Mouse (Mus musculus) C2C12 (cell line): ENCODE data around the gene Hivep1. TPM values are rescaled to one million over a fixed set of nuclear protein-coding genes. Genes with fewer than 3 reads are reported as not detected.

Source experiments
- H3K27me3 ChIP-seq: one replicate; pipeline ENCODE4 v1.6.1; 2011; ENCODE audit not compliant: control insufficient read depth, insufficient read depth, insufficient read length
- H3K36me3 ChIP-seq: one replicate; pipeline ENCODE4 v1.6.1; 2011; ENCODE audit not compliant: control insufficient read depth, insufficient read depth
- H3K4me3 ChIP-seq: one replicate; pipeline ENCODE4 v1.5.1; 2011; ENCODE audit warnings: mild to moderate bottlenecking, control low read depth; ENCODE audit not compliant: poor library complexity, insufficient read depth, severe bottlenecking
- H3K79me2 ChIP-seq: one replicate; pipeline ENCODE4 v1.6.1; 2011; ENCODE audit not compliant: control insufficient read depth, insufficient read depth
- H3K79me3 ChIP-seq: one replicate; pipeline ENCODE4 v1.6.1; 2011; ENCODE audit warnings: low read depth, control low read depth
- H3ac ChIP-seq: one replicate; pipeline ENCODE3; 2011; ENCODE audit warnings: low read depth; ENCODE audit not compliant: control insufficient read depth, insufficient read length
- CEBPB ChIP-seq: IDR thresholded peaks from one replicate; pipeline ENCODE4 v1.6.1; 2011; ENCODE audit warnings: low read depth, mild to moderate bottlenecking, control low read depth, moderate library complexity
- CTCF ChIP-seq: IDR thresholded peaks from one replicate; pipeline ENCODE4 v1.5.1; 2011; ENCODE audit not compliant: control insufficient read depth, insufficient read depth, insufficient read length
- FOSL1 ChIP-seq: IDR thresholded peaks from one replicate; pipeline ENCODE4 v1.8.0; 2011; ENCODE audit warnings: mild to moderate bottlenecking, low read length; ENCODE audit not compliant: poor library complexity, insufficient read depth, severe bottlenecking
- MAX ChIP-seq: IDR thresholded peaks from one replicate; pipeline ENCODE4 v1.6.1; 2011; ENCODE audit warnings: mild to moderate bottlenecking, control low read depth
- MYOD1 ChIP-seq: IDR thresholded peaks from one replicate; pipeline ENCODE4 v1.6.1; 2011; ENCODE audit warnings: low read depth; ENCODE audit not compliant: control insufficient read depth, insufficient read length
- MYOG ChIP-seq: IDR thresholded peaks from one replicate; pipeline ENCODE4 v1.6.1; 2011; ENCODE audit not compliant: control insufficient read depth, insufficient read length; ENCODE audit errors: extremely low read depth
- USF1 ChIP-seq: IDR thresholded peaks from one replicate; pipeline ENCODE4 v1.6.1; 2011; ENCODE audit warnings: low read depth, mild to moderate bottlenecking, control low read depth, moderate library complexity
- polyA plus RNA-seq: library from polyadenylated mRNA; unstranded; fragments of >200 nt; fragmentation: generic; extraction: Trizol; gene quantifications from one replicate; pipeline ENCODE4 v1.2.1, GENCODE M21; 2012; ENCODE audit warnings: missing spikeins

The Hivep1 gene
- polyA plus RNA-seq, 1 experiment, result 2.2 TPM

GRCm38 (mm10) chr13:42159416-42160185, 107.8 kb downstream of the Hivep1 start:
- H3K27me3 ChIP-seq, result no peaks in the 10 kb centered on the region
- H3K4me3 ChIP-seq, result no peak overlapping the region
- H3ac ChIP-seq, result no peak overlapping the region
- no peaks in the 10 kb centered on the region for H3K79me2 ChIP-seq
- no peaks in the 10 kb centered on the region for H3K79me3 ChIP-seq
- H3K36me3 ChIP-seq, result peaks cover 6% of the 10 kb centered on the region
- TF ChIP-seq FOSL1 (no peak), MYOG (no peak), MYOD1 (no peak), CEBPB (no peak), MAX (no peak), CTCF (no peak), USF1 (no peak)

DNA sequence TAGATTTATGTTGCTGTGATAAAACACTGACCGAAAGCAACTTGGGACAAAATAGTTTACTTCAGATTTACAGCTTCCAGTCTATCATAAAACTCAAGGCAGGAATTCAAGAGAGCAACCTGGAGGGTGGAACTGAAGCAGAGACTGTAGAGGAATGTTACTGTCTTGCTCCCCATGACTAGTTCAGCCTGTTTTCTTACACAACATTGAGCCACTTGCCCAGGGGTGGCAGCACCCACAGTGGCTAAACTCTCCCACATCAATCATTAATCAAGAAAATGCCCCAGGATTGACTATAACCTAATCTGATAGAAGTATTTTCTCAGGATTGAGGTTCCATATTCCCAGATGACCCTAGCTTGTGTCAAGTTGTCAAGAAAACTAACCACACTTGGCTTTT, 119.0 kb downstream of the Hivep1 start:
- H3K4me3 ChIP-seq, result no peak overlapping the region
- no peaks in the 10 kb centered on the region for H3K36me3 ChIP-seq
- no peaks in the 10 kb centered on the region for H3K27me3 ChIP-seq
- TF ChIP-seq FOSL1 (no peak), MYOG (no peak), USF1 (no peak), CTCF (no peak), MYOD1 (no peak), CEBPB (no peak), MAX (no peak)
- no peaks in the 10 kb centered on the region for H3K79me3 ChIP-seq
- no peak overlapping the region for H3ac ChIP-seq
- H3K79me2 ChIP-seq, result no peaks in the 10 kb centered on the region

GRCm38 (mm10) chr13:42174827-42175420, 123.1 kb downstream of the Hivep1 start:
- Histone ChIP-seq H3K4me3 (no peak overlapping the region), H3K36me3 (no peaks in the 10 kb centered on the region), H3ac (no peak overlapping the region), H3K79me3 (no peaks in the 10 kb centered on the region), H3K79me2 (no peaks in the 10 kb centered on the region), H3K27me3 (no peaks in the 10 kb centered on the region)
- TF ChIP-seq FOSL1, result no peak
- peak; percentile 50 for TF ChIP-seq CTCF
- no peak for TF ChIP-seq CEBPB
- TF ChIP-seq MAX, result no peak
- no peak for TF ChIP-seq USF1

DNA sequence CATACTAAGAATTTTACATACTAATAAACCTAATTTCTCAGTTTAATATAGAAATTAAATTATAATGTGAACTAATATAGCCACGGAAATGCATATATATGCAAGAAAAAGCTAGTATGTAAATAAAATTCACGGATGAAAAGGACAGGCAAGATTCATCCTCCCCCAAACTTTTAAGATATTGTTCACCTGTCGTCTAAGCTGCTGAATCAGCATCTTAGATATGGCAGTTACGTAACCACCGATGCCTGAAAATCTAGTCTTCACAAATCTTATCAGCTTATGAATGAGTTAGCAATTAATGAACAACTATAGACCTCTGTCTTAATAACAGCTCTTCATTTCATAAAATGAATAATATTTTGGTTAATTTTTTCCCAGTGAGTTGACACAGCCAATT, 130.8 kb downstream of the Hivep1 start:
- no peaks in the 10 kb centered on the region for H3K36me3 ChIP-seq
- H3K27me3 ChIP-seq, result no peaks in the 10 kb centered on the region
- no peaks in the 10 kb centered on the region for H3K79me2 ChIP-seq
- H3K4me3 ChIP-seq, result no peak overlapping the region
- no peaks in the 10 kb centered on the region for H3K79me3 ChIP-seq
- no peak overlapping the region for H3ac ChIP-seq
- no peak for TF ChIP-seq MYOG
- no peak for TF ChIP-seq CEBPB
- no peak for TF ChIP-seq MYOD1
- TF ChIP-seq FOSL1, result no peak
- TF ChIP-seq USF1, result no peak
- TF ChIP-seq CTCF, result no peak
- no peak for TF ChIP-seq MAX

DNA sequence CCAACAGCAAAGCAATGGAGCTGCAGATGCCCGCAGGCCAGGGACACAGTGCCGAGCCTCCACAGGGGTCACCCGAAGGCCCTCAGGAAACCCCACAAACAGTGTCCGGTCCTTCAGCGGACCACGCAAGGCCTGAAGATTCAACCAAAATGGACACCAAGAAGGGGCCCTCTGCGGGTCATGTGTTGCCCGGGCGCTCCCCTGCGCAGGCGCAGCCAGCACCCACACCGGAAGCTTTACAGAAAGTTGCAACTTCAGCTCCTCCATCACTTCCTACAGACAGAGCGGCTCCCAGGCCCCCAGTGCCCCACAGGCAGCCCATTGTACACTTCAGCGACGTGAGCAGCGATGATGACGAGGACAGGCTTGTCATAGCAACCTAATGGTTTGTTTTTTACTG, 132.3 kb downstream of the Hivep1 start:
- Histone ChIP-seq H3K36me3 (no peaks in the 10 kb centered on the region), H3K79me3 (no peaks in the 10 kb centered on the region), H3ac (no peak overlapping the region), H3K4me3 (no peak overlapping the region), H3K27me3 (no peaks in the 10 kb centered on the region), H3K79me2 (no peaks in the 10 kb centered on the region)
- TF ChIP-seq CTCF (no peak), FOSL1 (no peak), MAX (no peak), MYOD1 (no peak), USF1 (no peak), MYOG (no peak), CEBPB (no peak)

GRCm38 (mm10) chr13:42193016-42193415, 141.2 kb downstream of the Hivep1 start:
- H3K79me3 ChIP-seq, result no peaks in the 10 kb centered on the region
- no peak overlapping the region for H3ac ChIP-seq
- H3K36me3 ChIP-seq, result no peaks in the 10 kb centered on the region
- H3K79me2 ChIP-seq, result no peaks in the 10 kb centered on the region
- H3K4me3 ChIP-seq, result no peak overlapping the region
- no peaks in the 10 kb centered on the region for H3K27me3 ChIP-seq
- TF ChIP-seq MYOD1, result no peak
- TF ChIP-seq FOSL1, result no peak
- TF ChIP-seq CTCF, result no peak
- TF ChIP-seq CEBPB, result no peak
- no peak for TF ChIP-seq USF1
- no peak for TF ChIP-seq MYOG
- TF ChIP-seq MAX, result no peak
